Mouse (Mus musculus) heart, postnatal 0 days (tissue): ENCODE data around the gene Slc39a7. TPM values are rescaled to one million over a fixed set of nuclear protein-coding genes. Genes with fewer than 3 reads are reported as not detected.

ENCODE experiments used
- ATAC-seq: fragments of 200-750 bp; cut with Nextera tagmentation; 2 replicates; pipeline ENCODE4 v1.8.0; 2017; ENCODE audit warnings: low read depth, moderate number of reproducible peaks, moderate library complexity; ENCODE audit not compliant: insufficient read depth
- DNase-seq: peaks from one replicate; pipeline ENCODE4 v3.0.0-alpha.2; 2016; ENCODE audit warnings: low spot score
- H3K27ac ChIP-seq: fragments of 300-500 bp; sonication (generic); 2 replicates; pipeline ENCODE4 v1.5.1; 2014; ENCODE audit warnings: low read depth, mild to moderate bottlenecking
- H3K27me3 ChIP-seq: fragments of 300-500 bp; sonication (generic); 2 replicates; pipeline ENCODE4 v1.6.1; 2014; ENCODE audit warnings: low read length, mixed read lengths; ENCODE audit not compliant: control insufficient read depth, insufficient read depth
- H3K36me3 ChIP-seq: fragments of 300-500 bp; sonication (generic); replicated peaks from 2 replicates; pipeline ENCODE4 v1.6.1; 2014; ENCODE audit warnings: low read length, mixed read lengths; ENCODE audit not compliant: control insufficient read depth, insufficient read depth
- H3K4me1 ChIP-seq: fragments of 300-500 bp; sonication (generic); 2 replicates; pipeline ENCODE4 v1.6.1; 2014; ENCODE audit warnings: antibody characterized with exemption; ENCODE audit not compliant: control insufficient read depth, insufficient read depth
- H3K4me2 ChIP-seq: fragments of 300-500 bp; sonication (generic); 2 replicates; pipeline ENCODE4 v1.6.1; 2014; ENCODE audit warnings: low read depth, mild to moderate bottlenecking, low read length, moderate library complexity
- H3K4me3 ChIP-seq: fragments of 300-500 bp; sonication (generic); 2 replicates; pipeline ENCODE4 v1.5.1; 2014; ENCODE audit warnings: low read depth, low read length
- H3K9ac ChIP-seq: fragments of 300-500 bp; sonication (generic); replicated peaks from 2 replicates; pipeline ENCODE4 v1.6.1; 2014; ENCODE audit warnings: low read depth, low read length, mixed read lengths
- H3K9me3 ChIP-seq: fragments of 300-500 bp; sonication (generic); replicated peaks from 2 replicates; pipeline ENCODE4 v1.6.1; 2016; ENCODE audit warnings: low read length; ENCODE audit not compliant: control insufficient read depth
- CTCF ChIP-seq: IDR thresholded peaks from 2 replicates; pipeline ENCODE4 v1.5.1; 2016; ENCODE audit warnings: antibody characterized with exemption, control low read depth, low read depth
- EP300 ChIP-seq: IDR thresholded peaks from 2 replicates; pipeline ENCODE4 v1.6.1; 2016; ENCODE audit warnings: antibody characterized with exemption, low read depth
- WGBS: fragments of 180-500 bp; shearing (Covaris S2); extraction: QIAGEN DNeasy Blood & Tissue Kit; methylation state at CpG from one replicate; pipeline ENCODE4 v1.1.7; 2014; 5-methylcytosine and 5-hydroxymethylcytosine counted together
- polyA plus RNA-seq: library from polyadenylated mRNA; unstranded; fragments of >200 nt; fragmentation: Nextera tagmentation; extraction: Ambion mirVana; gene quantifications from 2 replicates; pipeline ENCODE4 v1.2.1, GENCODE M21; 2015
- total RNA-seq: library from RNA; depleted of rRNA; stranded (reverse); fragments of >200 nt; gene quantifications from 2 replicates; pipeline ENCODE4 v1.2.3, GENCODE M21; 2014; ENCODE audit warnings: low replicate concordance

The Slc39a7 gene
- total and polyA plus RNA-seq, 2 experiments from 2014 or later: 85.4 to 97.2 TPM

DNA sequence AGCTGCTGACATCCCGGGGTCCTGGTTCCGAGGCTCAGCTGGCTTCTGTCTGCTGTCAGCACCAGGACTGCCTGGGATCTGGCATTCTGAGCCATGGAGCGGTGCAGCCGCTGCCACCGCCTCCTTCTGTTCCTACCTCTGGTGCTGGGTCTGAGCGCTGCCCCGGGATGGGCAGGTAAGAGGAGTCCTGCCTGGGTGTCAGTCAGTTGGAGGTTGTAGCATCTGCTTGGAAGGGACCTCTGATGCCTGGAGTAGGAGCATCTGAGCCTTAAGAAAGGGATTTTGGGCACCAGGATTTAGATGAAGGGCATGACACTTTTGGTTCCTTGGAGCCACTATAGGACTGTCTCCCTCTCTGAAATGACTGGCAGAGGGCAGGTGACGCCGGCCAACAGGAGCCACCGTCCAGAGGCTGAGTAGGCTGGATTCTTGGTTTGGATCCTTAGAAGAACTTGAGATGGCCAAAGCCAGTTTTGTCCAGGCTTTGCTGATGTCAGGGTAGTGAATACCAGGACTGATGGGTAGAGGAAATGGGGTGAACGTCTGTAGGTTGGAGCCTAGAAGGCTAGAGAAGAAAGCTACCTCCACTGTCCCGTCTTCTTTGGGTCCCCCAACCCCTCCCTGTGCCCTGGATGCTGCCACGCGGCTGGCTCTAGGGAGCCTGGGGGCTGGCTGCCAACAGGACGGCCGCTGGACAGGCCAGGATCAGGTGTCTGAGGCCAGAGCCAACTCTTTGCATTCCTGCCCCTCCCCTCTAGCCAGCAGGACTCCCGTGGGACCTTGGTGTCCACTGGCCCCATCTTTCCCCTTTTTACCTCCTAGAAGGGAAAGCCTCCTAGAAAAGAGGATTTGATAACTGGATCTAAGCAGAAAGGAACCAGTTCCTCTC, 8.3 kb upstream of the Slc39a7 start:
- Histone ChIP-seq H3K9ac (no peak overlapping the region), H3K4me3 (no peak overlapping the region), H3K4me1 (peaks cover 20% of the 10 kb centered on the region), H3K36me3 (peaks cover 32% of the 10 kb centered on the region), H3K27me3 (peaks cover 21% of the 10 kb centered on the region), H3K9me3 (no peaks in the 10 kb centered on the region), H3K27ac (no peak overlapping the region), H3K4me2 (peak overlapping the region; percentile 34; the same call in 1 of the 2 replicates)
- TF ChIP-seq EP300: no peak
- no peak for TF ChIP-seq CTCF
- DNase-seq (no peak), ATAC-seq (peak; percentile 15; the same call in 1 of the 2 replicates)
- WGBS: 19% methylated on average over 17 of the region's 17 CpGs

DNA sequence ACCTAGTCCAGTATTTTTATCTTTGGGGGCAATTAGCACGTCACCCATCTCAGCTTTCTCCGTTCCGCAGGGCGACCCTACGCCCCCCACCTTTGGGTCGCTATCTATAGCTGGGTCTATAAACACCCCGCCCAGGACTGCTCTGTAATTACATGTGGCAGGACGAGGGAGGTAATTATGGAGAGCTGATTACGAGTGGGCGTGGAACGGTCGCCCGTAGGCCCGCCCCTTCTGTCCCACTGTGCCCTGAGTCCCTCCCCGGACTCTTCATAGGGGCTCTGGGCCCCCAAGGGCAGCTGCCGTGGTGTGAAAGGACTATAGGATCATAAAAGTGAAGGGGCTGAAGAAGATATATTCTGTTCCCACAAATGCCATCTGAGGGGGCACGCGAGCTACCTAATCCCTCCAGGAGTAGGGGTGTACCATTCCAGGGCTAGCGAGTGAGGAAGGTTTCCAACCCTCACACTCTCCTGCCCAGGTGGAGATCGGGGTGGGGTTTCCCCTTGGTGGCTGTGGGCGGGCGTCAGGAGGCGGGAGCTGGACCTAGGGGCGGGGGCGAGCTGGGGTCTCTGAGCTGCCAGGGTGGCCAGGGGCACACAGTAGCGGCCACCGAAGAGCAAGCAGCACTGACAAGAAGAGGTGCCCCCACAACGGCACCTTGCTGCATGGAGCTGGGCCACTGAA, 7.5 kb upstream of the Slc39a7 start, which contains the start of gene Col11a2:
Col11a2 (plus strand) TSS at position 560 of the 684 bp plus-strand sequence.
- Histone ChIP-seq H3K4me2 (peak within 1 kb of the TSS; percentile 34), H3K9ac (no peak within 1 kb of the TSS), H3K27ac (no peak within 1 kb of the TSS), H3K27me3 (peaks cover 21% of the 10 kb centered on the region), H3K4me3 (peak within 1 kb of the TSS; percentile 15), H3K36me3 (peaks cover 39% of the 10 kb centered on the region), H3K9me3 (no peaks in the 10 kb centered on the region), H3K4me1 (peaks cover 20% of the 10 kb centered on the region)
- peak; percentile 4; the same call in 1 of the 2 replicates for ATAC-seq
- WGBS: 8% methylated on average over 28 of the region's 28 CpGs
- no peak for DNase-seq
- TF ChIP-seq CTCF: no peak
- TF ChIP-seq EP300: peak; percentile 33; the same call in 1 of the 2 replicates

DNA sequence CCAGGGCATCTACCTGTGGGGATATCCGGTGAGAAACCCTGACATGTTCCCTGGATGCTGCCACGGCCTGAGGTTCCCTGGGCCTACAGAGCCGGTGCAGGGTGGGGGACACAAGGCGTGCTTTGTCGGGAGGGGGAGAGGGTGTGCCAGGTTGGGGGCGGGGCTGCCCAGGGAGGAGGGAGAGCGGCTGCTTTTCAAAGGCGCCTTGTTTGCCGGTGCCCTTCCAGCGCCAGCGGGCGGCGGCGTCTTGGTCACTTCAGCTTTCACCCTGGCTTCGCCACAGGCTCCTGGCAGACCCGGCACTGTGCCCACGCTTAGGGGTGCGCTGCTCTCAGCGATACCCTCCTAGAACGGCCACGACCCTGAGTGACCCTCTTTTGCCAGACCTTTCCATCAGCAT, 7.0 kb upstream of the Slc39a7 start:
- DNase-seq: no peak
- H3K27me3 ChIP-seq: peaks cover 21% of the 10 kb centered on the region

DNA sequence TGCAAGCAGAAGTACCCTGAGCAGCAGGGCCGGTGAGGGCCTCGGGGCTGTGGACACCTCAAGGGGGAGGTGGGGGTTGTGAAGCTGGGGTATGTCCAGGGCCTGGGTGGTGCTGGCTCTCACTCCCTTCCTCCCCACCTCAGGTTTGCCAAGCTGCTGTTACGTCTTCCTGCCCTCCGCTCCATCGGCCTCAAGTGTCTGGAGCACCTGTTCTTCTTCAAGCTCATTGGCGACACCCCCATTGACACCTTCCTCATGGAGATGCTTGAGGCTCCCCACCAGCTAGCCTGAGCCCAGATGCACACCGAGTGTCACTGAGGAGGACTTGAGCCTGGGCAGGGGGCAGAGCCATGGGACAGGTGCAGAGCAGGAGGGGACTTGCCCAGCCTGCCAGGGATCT, 5.8 kb upstream of the Slc39a7 start:
- Histone ChIP-seq H3K4me1 (peaks cover 28% of the 10 kb centered on the region), H3K36me3 (peaks cover 39% of the 10 kb centered on the region), H3K9me3 (no peaks in the 10 kb centered on the region), H3K9ac (no peak overlapping the region), H3K27me3 (peaks cover 20% of the 10 kb centered on the region; the same call in 1 of the 2 replicates), H3K4me2 (no peak overlapping the region), H3K27ac (no peak overlapping the region), H3K4me3 (no peak overlapping the region)
- 87% methylated on average over 7 of the region's 7 CpGs for WGBS
- no peak for DNase-seq
- TF ChIP-seq CTCF (no peak), EP300 (no peak)
- ATAC-seq: no peak

More for the DNA sequence above, 7.0 kb upstream of the Slc39a7 start:
- Histone ChIP-seq H3K4me2 (peak overlapping the region; percentile 34), H3K9me3 (no peaks in the 10 kb centered on the region), H3K4me3 (peak overlapping the region; percentile 15), H3K27ac (no peak overlapping the region), H3K9ac (no peak overlapping the region), H3K36me3 (peaks cover 39% of the 10 kb centered on the region), H3K4me1 (peaks cover 20% of the 10 kb centered on the region)
- WGBS: 17% methylated on average over 16 of the region's 21 CpGs
- no peak for ATAC-seq
- TF ChIP-seq CTCF (no peak), EP300 (no peak)

DNA sequence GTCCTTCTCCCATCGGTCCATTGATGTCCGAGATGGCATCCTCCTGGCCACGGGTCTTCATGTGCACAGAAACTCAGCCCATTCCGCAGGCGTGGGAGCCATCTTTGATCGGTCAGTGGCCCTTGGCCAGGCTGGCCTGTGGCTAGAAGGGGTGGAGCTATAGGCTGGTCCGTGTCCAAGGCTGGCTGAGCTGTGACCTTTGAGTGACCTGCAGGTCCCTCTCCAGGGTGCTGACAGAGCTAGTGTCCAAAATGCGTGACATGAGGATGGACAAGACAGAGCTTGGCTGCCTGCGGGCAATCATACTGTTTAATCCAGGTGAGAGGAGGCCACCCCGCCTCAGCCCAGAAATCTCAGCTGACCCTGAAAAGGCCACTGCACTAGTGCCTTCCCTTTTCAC, 5.2 kb upstream of the Slc39a7 start:
- no peak for ATAC-seq
- peaks cover 28% of the 10 kb centered on the region for H3K4me1 ChIP-seq
- H3K4me2 ChIP-seq: no peak overlapping the region
- H3K36me3 ChIP-seq: peaks cover 39% of the 10 kb centered on the region
- H3K9ac ChIP-seq: no peak overlapping the region
- H3K27ac ChIP-seq: no peak overlapping the region
- WGBS: 69% methylated on average over 10 of the region's 10 CpGs
- no peaks in the 10 kb centered on the region for H3K9me3 ChIP-seq
- no peak for DNase-seq
- TF ChIP-seq CTCF (no peak), EP300 (no peak)
- H3K27me3 ChIP-seq: peaks cover 14% of the 10 kb centered on the region; the same call in 1 of the 2 replicates
- no peak overlapping the region for H3K4me3 ChIP-seq
